Comparison of ENCODE assay signal across 17 mouse cellular contexts in the genomic region with DNA sequence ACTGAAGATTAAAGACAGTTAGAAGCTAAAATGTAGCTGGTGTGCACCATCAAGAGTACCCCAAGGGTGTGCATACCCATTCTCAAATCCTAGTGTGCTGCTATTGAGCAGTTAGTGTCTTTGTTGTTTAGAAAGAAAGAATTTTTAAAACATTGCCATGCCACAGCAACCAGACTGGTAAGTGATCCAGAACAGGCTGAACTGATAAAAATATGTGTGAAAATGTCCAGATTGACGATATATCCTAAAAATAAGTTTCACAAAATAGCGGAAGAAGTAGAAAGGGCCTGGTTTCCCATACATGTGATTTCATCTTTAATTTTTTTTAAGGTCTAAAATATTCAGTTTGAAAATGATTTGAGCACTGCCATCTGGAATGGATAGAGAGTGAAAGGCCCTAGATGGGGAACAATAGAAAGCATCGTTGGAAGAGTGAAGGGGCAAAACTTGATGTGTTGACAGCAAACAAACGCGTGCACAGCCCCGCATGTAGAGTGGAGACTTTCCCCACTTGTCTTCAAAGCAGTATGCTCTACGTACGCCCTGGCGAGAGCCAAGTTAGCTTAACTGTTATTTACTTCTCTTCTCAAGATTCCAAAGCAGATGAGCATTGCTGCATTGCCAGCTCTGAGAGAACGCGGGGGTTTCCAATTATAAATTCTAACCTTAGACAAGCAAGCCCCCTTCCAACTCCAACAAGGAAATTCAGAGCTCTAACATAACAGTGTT.
DNase-seq lines count a peak whose midpoint lies in the region; ATAC-seq and TF ChIP-seq lines count a peak whose summit lies in the region.
"Had no signal": no experiment of that assay in that cellular context is flagged by ENCODE, and none has a peak within 500 bp of the region (broad histone marks: within the 10 kb centered on the region; RNA-seq: fewer than 3 reads in every experiment).

No protein-coding gene starts in this region.

- 90% methylated on average over 11 of the region's 11 CpGs for WGBS in forebrain, embryonic 14.5 days
- WGBS in forebrain, embryonic 11.5 days = 89% methylated on average over 11 of the region's 11 CpGs
- WGBS in midbrain, postnatal 0 days = 87% methylated on average over 11 of the region's 11 CpGs

- peak; percentile 24 for DNase-seq in forebrain, embryonic 14.5 days (ENCODE audit: low spot score)
- no peak for DNase-seq in forebrain, embryonic 11.5 days (ENCODE audit: low spot score)
- peak; percentile 8 to 42 for DNase-seq in layer of hippocampus, adult 18-20 months (ENCODE audit: low spot score in 2 of 2)
- peak; percentile 27 to 68 for DNase-seq in left cerebral cortex, postnatal 10 days (ENCODE audit: extremely low spot score in 1 of 2, low spot score in 2 of 2)
- peak; percentile 67 for DNase-seq in telencephalon, adult 2 months (ENCODE audit: low read depth, low spot score)
- DNase-seq in midbrain, postnatal 0 days (ENCODE audit: low spot score) = no peak
- DNase-seq: adrenal gland, postnatal 10 days; cerebellum, postnatal 36 days; gastrocnemius, postnatal 25 days had no signal

- no peak overlapping the region for H3K9ac ChIP-seq in forebrain, embryonic 14.5 days (ENCODE audit: low read length)
- no peak overlapping the region for H3K9ac ChIP-seq in forebrain, embryonic 11.5 days (ENCODE audit: low read length)
- no peak overlapping the region for H3K9ac ChIP-seq in midbrain, postnatal 0 days (replicated peaks; ENCODE audit: low read length, poor library complexity, severe bottlenecking)
- H3K9ac ChIP-seq: heart, embryonic 13.5 days; hindbrain, embryonic 15.5 days; neural tube, embryonic 13.5 days; stomach, embryonic 15.5 days had no signal

- no peak overlapping the region for H3K4me2 ChIP-seq in forebrain, embryonic 14.5 days (ENCODE audit: low read length)
- H3K4me2 ChIP-seq in forebrain, embryonic 11.5 days (ENCODE audit: low read depth, low read length, severe bottlenecking) = no peak overlapping the region
- H3K4me2 ChIP-seq in midbrain, postnatal 0 days (ENCODE audit: low read depth, low read length, poor library complexity, severe bottlenecking) = no peak overlapping the region
- H3K4me2 ChIP-seq: heart, embryonic 13.5 days; hindbrain, embryonic 15.5 days; neural tube, embryonic 13.5 days; stomach, embryonic 15.5 days had no signal

- H3K4me1 ChIP-seq in forebrain, embryonic 14.5 days (ENCODE audit: control insufficient read depth, insufficient read depth, low read length) = no peaks in the 10 kb centered on the region
- no peaks in the 10 kb centered on the region for H3K4me1 ChIP-seq in forebrain, embryonic 11.5 days (replicated peaks; ENCODE audit: control insufficient read depth, insufficient read depth, low read length)
- no peaks in the 10 kb centered on the region for H3K4me1 ChIP-seq in midbrain, postnatal 0 days (ENCODE audit: insufficient read depth, low read length)
- H3K4me1 ChIP-seq: heart, embryonic 13.5 days; hindbrain, embryonic 15.5 days; limb, embryonic 10.5 days; neural tube, embryonic 13.5 days; stomach, embryonic 15.5 days had no signal

- no peak overlapping the region for H3K27ac ChIP-seq in forebrain, embryonic 14.5 days (ENCODE audit: low read depth, low read length)
- H3K27ac ChIP-seq in forebrain, embryonic 11.5 days (ENCODE audit: low read depth, low read length) = no peak overlapping the region
- H3K27ac ChIP-seq in midbrain, postnatal 0 days (ENCODE audit: low read depth, low read length) = no peak overlapping the region
- H3K27ac ChIP-seq: heart, embryonic 13.5 days; hindbrain, embryonic 15.5 days; limb, embryonic 10.5 days; neural tube, embryonic 13.5 days; stomach, embryonic 15.5 days had no signal

- no peaks in the 10 kb centered on the region for H3K9me3 ChIP-seq in forebrain, embryonic 14.5 days (replicated peaks; ENCODE audit: control insufficient read depth, low read length)
- no peaks in the 10 kb centered on the region for H3K9me3 ChIP-seq in forebrain, embryonic 11.5 days (ENCODE audit: control insufficient read depth, low read length)
- H3K9me3 ChIP-seq in midbrain, postnatal 0 days (ENCODE audit: low read length) = no peaks in the 10 kb centered on the region
- H3K9me3 ChIP-seq: heart, embryonic 13.5 days; hindbrain, embryonic 15.5 days; limb, embryonic 10.5 days; neural tube, embryonic 13.5 days; stomach, embryonic 15.5 days had no signal

- intact Hi-C loops in left cerebral cortex, postnatal 10 days (cut with DNase I) = loop anchor here (5.0 kb wide), 1 partner anchor 101 kb away; a partner anchor contains a TSS

- H3K36me3 ChIP-seq in forebrain, embryonic 14.5 days (ENCODE audit: control insufficient read depth, insufficient read depth, low read length) = no peaks in the 10 kb centered on the region
- no peaks in the 10 kb centered on the region for H3K36me3 ChIP-seq in forebrain, embryonic 11.5 days (ENCODE audit: control insufficient read depth, insufficient read depth, low read length)
- no peaks in the 10 kb centered on the region for H3K36me3 ChIP-seq in midbrain, postnatal 0 days (ENCODE audit: insufficient read depth, low read length)
- H3K36me3 ChIP-seq: heart, embryonic 13.5 days; hindbrain, embryonic 15.5 days; limb, embryonic 10.5 days; neural tube, embryonic 13.5 days; stomach, embryonic 15.5 days had no signal

- H3K4me3 ChIP-seq in forebrain, embryonic 14.5 days (ENCODE audit: low read depth, low read length) = no peak overlapping the region
- H3K4me3 ChIP-seq in forebrain, embryonic 11.5 days (ENCODE audit: low read depth, low read length) = no peak overlapping the region
- H3K4me3 ChIP-seq in midbrain, postnatal 0 days (ENCODE audit: low read depth, low read length) = no peak overlapping the region
- H3K4me3 ChIP-seq: heart, embryonic 13.5 days; hindbrain, embryonic 15.5 days; limb, embryonic 10.5 days; neural tube, embryonic 13.5 days; stomach, embryonic 15.5 days had no signal

- no peaks in the 10 kb centered on the region for H3K27me3 ChIP-seq in forebrain, embryonic 14.5 days (replicated peaks; ENCODE audit: control insufficient read depth, insufficient read depth, low read length)
- H3K27me3 ChIP-seq in forebrain, embryonic 11.5 days (ENCODE audit: control insufficient read depth, insufficient read depth, low read length) = no peaks in the 10 kb centered on the region
- no peaks in the 10 kb centered on the region for H3K27me3 ChIP-seq in midbrain, postnatal 0 days (ENCODE audit: insufficient read depth, low read length)
- H3K27me3 ChIP-seq: heart, embryonic 13.5 days; hindbrain, embryonic 15.5 days; neural tube, embryonic 13.5 days; stomach, embryonic 15.5 days had no signal

- peak; percentile 29; the same call in 1 of the 2 replicates for ATAC-seq in forebrain, embryonic 14.5 days
- no peak for ATAC-seq in forebrain, embryonic 11.5 days (replicated peaks; ENCODE audit: low FRiP score)
- no peak for ATAC-seq in midbrain, postnatal 0 days (ENCODE audit: low FRiP score)
- no peak for ATAC-seq in erythroblast, adult 5-6 weeks (replicated peaks; ENCODE audit: low FRiP score, poor library complexity, severe bottlenecking)
- ATAC-seq in granulocyte monocyte progenitor cell, adult 5-6 weeks (replicated peaks; ENCODE audit: poor library complexity, severe bottlenecking) = no peak
- ATAC-seq: midbrain, embryonic 16.5 days had no signal

- no peak for TF ChIP-seq CTCF in midbrain, postnatal 0 days (IDR thresholded peaks at IDR 0.05)

Comparison
In these comparisons a context has a peak if more than half of its experiments do, and no peak if none do; other contexts are left out.
1. DNase-seq: peak in forebrain, embryonic 14.5 days (single experiment), layer of hippocampus, adult 18-20 months (2 of 2), left cerebral cortex, postnatal 10 days (2 of 2) and telencephalon, adult 2 months (single experiment); none in forebrain, embryonic 11.5 days (single experiment) and midbrain, postnatal 0 days (single experiment).